Mouse (Mus musculus): ENCODE results near the gene Hivep3. TPM values are rescaled to one million over a fixed set of nuclear protein-coding genes. Genes with fewer than 3 reads are reported as not detected.

Hivep3 gene
- polyA plus RNA-seq, 1 experiment: 5.8 TPM

DNA sequence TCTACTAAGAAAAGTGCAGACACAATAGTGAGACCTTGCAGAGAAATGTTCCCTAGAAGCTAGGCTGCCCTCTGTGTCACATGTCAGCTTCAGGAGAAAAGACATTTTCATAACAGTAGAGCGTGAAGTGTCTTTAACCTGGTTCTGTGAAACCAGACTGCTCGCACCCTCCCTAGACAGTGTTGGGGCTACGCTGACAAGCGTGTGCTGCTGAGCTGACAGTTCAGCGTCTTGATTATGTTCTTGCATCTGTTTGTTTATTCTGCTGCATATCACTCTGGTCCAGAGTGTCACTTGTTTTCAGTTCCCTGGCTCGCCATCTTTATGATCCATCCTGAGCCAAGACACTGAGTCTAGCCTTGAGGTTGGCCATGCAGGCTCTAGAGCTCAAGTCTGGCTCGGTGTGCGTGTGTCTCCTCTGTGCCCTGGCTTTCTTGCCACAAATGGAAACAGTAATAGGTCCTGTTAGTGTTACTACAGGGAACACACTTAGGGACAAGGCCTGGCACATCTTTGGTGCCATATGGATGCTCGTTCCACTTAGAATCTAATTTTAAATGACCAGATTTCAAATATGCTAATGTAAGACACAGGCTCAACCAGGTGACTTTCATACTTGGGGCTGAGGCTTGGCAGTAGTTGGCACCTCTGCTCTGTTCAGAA is 28.0 kb downstream of the Hivep3 start:
- 86% methylated on average over 9 of the region's 9 CpGs for WGBS

DNA sequence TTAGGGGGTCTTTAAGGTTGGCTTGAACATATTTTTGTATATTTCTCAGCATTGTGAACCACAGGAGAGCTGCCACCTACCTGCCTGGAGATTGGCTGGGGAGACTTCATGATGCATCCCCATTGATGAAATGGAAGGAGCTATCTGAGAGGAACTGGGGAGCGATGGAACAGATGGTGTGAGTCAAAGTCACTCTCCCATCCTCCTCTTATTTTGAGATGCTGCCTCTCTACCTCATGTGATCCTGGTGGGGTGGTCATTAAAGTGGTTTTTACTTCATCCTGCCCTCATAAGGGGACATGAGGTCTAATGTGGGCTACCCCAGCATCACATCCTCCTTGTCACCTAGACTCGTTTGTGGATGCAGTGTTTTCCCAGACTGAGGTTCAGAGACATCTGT is 28.6 kb downstream of the Hivep3 start:
- TF ChIP-seq POLR2A (IDR thresholded peaks at IDR 0.05; ENCODE audit: low read depth, low read length): no peak
- no peak for TF ChIP-seq CTCF (conservative IDR thresholded peaks at IDR 0.05; ENCODE audit: insufficient read depth, insufficient read length, low read depth, low read length)
- no peaks in the 10 kb centered on the region for H3K36me3 ChIP-seq (ENCODE audit: control insufficient read depth, insufficient read depth, low read length)
- H3K27ac ChIP-seq (ENCODE audit: insufficient read depth, low read depth, low read length): no peak overlapping the region
- no peak overlapping the region for H3K4me3 ChIP-seq (ENCODE audit: insufficient read depth, low read depth, low read length)
- H3K27me3 ChIP-seq (replicated peaks; ENCODE audit: control insufficient read depth, insufficient read depth, low read length): no peaks in the 10 kb centered on the region
- no peaks in the 10 kb centered on the region for H3K4me1 ChIP-seq (ENCODE audit: control insufficient read depth, insufficient read depth, low read length)
- 85% methylated on average over 2 of the region's 2 CpGs for WGBS
- DNase-seq: no peak

More for the DNA sequence above, 28.0 kb downstream of the Hivep3 start:
- TF ChIP-seq POLR2A (IDR thresholded peaks at IDR 0.05; ENCODE audit: low read depth, low read length) (no peak), CTCF (conservative IDR thresholded peaks at IDR 0.05; ENCODE audit: insufficient read depth, insufficient read length, low read depth, low read length) (no peak)
- Histone ChIP-seq H3K27me3 (replicated peaks; ENCODE audit: control insufficient read depth, insufficient read depth, low read length) (no peaks in the 10 kb centered on the region), H3K4me3 (ENCODE audit: insufficient read depth, low read depth, low read length) (no peak overlapping the region), H3K36me3 (ENCODE audit: control insufficient read depth, insufficient read depth, low read length) (no peaks in the 10 kb centered on the region), H3K4me1 (ENCODE audit: control insufficient read depth, insufficient read depth, low read length) (no peaks in the 10 kb centered on the region), H3K27ac (ENCODE audit: insufficient read depth, low read depth, low read length) (no peak overlapping the region)
- DNase-seq: no peak

- 89% methylated on average over 3 of the region's 3 CpGs for WGBS
- no peaks in the 10 kb centered on the region for H3K36me3 ChIP-seq (ENCODE audit: control insufficient read depth, insufficient read depth, low read length)
- H3K4me1 ChIP-seq (ENCODE audit: control insufficient read depth, insufficient read depth, low read length): no peaks in the 10 kb centered on the region
- DNase-seq: no peak
- no peak overlapping the region for H3K4me3 ChIP-seq (ENCODE audit: insufficient read depth, low read depth, low read length)
- H3K27ac ChIP-seq (ENCODE audit: insufficient read depth, low read depth, low read length): no peak overlapping the region
- TF ChIP-seq CTCF (conservative IDR thresholded peaks at IDR 0.05; ENCODE audit: insufficient read depth, insufficient read length, low read depth, low read length) (no peak), POLR2A (IDR thresholded peaks at IDR 0.05; ENCODE audit: low read depth, low read length) (no peak)
- no peaks in the 10 kb centered on the region for H3K27me3 ChIP-seq (replicated peaks; ENCODE audit: control insufficient read depth, insufficient read depth, low read length)
Observed at GRCm38 (mm10) chr4:119768046-119768445, 34.5 kb downstream of the Hivep3 start.

DNA sequence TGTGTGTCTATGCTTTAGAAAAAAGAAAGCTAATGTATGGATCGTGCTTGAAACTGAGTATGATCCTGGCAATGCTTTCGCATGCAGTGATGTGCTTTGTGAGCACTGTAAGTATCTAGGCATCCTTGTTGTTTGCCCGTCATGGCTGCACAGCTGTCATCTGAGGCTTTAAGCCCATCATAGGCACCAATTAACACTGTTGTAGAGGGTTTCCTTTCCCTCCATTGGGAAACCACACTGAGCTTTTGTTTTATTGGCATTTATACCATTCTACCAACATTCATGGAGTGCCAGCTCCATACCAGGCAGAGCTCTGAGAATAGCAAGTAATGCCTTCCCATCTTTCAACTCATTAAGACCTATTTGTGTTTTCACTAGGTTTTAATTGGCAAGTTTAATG is 42.3 kb downstream of the Hivep3 start:
- 91% methylated on average over 3 of the region's 3 CpGs for WGBS
- Histone ChIP-seq H3K27ac (ENCODE audit: insufficient read depth, low read depth, low read length) (no peak overlapping the region), H3K4me3 (ENCODE audit: insufficient read depth, low read depth, low read length) (no peak overlapping the region), H3K4me1 (ENCODE audit: control insufficient read depth, insufficient read depth, low read length) (no peaks in the 10 kb centered on the region; the same call in 1 of the 2 replicates), H3K36me3 (ENCODE audit: control insufficient read depth, insufficient read depth, low read length) (no peaks in the 10 kb centered on the region), H3K27me3 (replicated peaks; ENCODE audit: control insufficient read depth, insufficient read depth, low read length) (no peaks in the 10 kb centered on the region)
- no peak for TF ChIP-seq POLR2A (IDR thresholded peaks at IDR 0.05; ENCODE audit: low read depth, low read length)
- no peak for TF ChIP-seq CTCF (conservative IDR thresholded peaks at IDR 0.05; ENCODE audit: insufficient read depth, insufficient read length, low read depth, low read length)
- DNase-seq: no peak

- no peak overlapping the region for H3K4me3 ChIP-seq (ENCODE audit: insufficient read depth, low read depth, low read length)
- no peaks in the 10 kb centered on the region for H3K36me3 ChIP-seq (ENCODE audit: control insufficient read depth, insufficient read depth, low read length)
- TF ChIP-seq POLR2A (IDR thresholded peaks at IDR 0.05; ENCODE audit: low read depth, low read length) (no peak), CTCF (conservative IDR thresholded peaks at IDR 0.05; ENCODE audit: insufficient read depth, insufficient read length, low read depth, low read length) (no peak)
- no peaks in the 10 kb centered on the region; the same call in 1 of the 2 replicates for H3K4me1 ChIP-seq (ENCODE audit: control insufficient read depth, insufficient read depth, low read length)
- 66% methylated on average over 3 of the region's 3 CpGs for WGBS
- H3K27ac ChIP-seq (ENCODE audit: insufficient read depth, low read depth, low read length): no peak overlapping the region
- H3K27me3 ChIP-seq (replicated peaks; ENCODE audit: control insufficient read depth, insufficient read depth, low read length): no peaks in the 10 kb centered on the region
- peak; percentile 41 for DNase-seq
Observed at GRCm38 (mm10) chr4:119777146-119777545, 43.6 kb downstream of the Hivep3 start.

DNA sequence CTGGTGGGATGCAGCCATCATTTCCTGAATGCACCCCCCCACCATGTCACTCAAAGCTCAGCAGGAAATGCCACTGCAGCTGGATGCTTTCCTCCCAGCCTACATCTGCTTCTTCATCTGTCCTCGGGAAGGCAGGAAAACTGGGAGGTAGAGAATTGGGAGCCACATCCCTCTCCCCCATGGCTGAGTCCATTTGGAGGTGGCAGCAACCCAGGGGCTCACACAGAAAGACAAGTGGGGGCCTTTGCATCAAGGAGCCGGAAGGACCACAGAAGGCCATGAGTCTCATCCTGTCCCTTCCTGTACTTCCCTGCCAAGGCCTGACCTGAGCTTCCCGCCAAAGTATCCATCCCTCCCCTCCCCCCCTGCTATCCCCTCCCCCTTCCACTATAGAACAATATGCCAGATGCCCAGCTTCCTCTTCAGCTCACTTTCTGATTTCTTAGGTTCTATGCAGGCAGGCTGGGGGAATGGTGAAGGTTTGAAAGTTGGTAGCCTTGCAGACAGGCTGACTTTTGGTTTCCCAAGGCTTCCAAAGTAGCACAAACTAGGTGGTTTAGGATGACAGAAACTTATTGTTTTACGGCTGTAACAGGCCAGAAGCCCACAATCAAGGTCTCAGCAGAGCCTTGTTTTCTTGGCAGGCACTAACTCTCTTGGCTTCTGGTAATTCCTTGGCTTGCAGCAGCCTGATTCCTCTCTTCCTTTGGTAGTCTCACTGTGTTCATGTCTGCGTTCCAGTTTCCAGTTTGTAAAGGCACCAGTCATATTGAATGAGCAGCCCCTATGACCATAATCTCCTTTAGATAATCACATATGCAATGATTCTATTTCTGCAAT is 46.2 kb downstream of the Hivep3 start:
- DNase-seq: peak; percentile 3
- Histone ChIP-seq H3K36me3 (ENCODE audit: control insufficient read depth, insufficient read depth, low read length) (no peaks in the 10 kb centered on the region), H3K4me1 (ENCODE audit: control insufficient read depth, insufficient read depth, low read length) (no peaks in the 10 kb centered on the region; the same call in 1 of the 2 replicates), H3K27ac (ENCODE audit: insufficient read depth, low read depth, low read length) (no peak overlapping the region), H3K27me3 (replicated peaks; ENCODE audit: control insufficient read depth, insufficient read depth, low read length) (no peaks in the 10 kb centered on the region), H3K4me3 (ENCODE audit: insufficient read depth, low read depth, low read length) (no peak overlapping the region)
- TF ChIP-seq CTCF (conservative IDR thresholded peaks at IDR 0.05; ENCODE audit: insufficient read depth, insufficient read length, low read depth, low read length) (no peak), POLR2A (IDR thresholded peaks at IDR 0.05; ENCODE audit: low read depth, low read length) (no peak)
- 48% methylated on average over 5 of the region's 5 CpGs for WGBS

DNA sequence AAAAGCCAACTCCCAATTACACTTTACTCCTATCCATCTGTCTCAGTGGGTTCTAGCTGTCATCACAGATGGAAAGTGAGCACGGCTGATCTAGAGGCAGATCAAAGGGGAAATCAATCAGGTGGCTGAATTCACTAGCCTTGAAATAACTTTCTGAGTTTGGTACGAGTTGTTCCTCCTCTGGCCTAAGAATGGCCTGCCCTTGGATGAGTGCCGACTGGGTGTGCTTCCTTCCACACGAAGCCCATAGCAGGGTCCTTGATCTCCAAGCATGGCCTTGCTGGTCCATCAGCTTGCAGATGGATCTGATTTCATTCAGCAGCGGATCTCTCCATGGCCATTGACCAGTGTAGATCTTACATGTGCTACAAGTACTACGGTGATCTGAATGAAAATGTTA is 47.3 kb downstream of the Hivep3 start:
- Histone ChIP-seq H3K36me3 (ENCODE audit: control insufficient read depth, insufficient read depth, low read length) (no peaks in the 10 kb centered on the region), H3K4me3 (ENCODE audit: insufficient read depth, low read depth, low read length) (no peak overlapping the region), H3K4me1 (ENCODE audit: control insufficient read depth, insufficient read depth, low read length) (no peaks in the 10 kb centered on the region; the same call in 1 of the 2 replicates), H3K27ac (ENCODE audit: insufficient read depth, low read depth, low read length) (no peak overlapping the region), H3K27me3 (replicated peaks; ENCODE audit: control insufficient read depth, insufficient read depth, low read length) (no peaks in the 10 kb centered on the region)
- DNase-seq: no peak
- TF ChIP-seq POLR2A (IDR thresholded peaks at IDR 0.05; ENCODE audit: low read depth, low read length): no peak
- 47% methylated on average over 6 of the region's 6 CpGs for WGBS
